Comparison of ENCODE assay signal across 21 mouse cellular contexts in genomic region chr11:56505068-56505467, GRCm38 (mm10).
DNase-seq lines count a peak whose midpoint lies in the region; TF ChIP-seq lines count a peak whose summit lies in the region.
"Had no signal": no experiment of that assay in that cellular context is flagged by ENCODE, and none has a peak within 500 bp of the region (broad histone marks: within the 10 kb centered on the region; RNA-seq: fewer than 3 reads in every experiment).

No protein-coding gene starts in this region.

- H3ac ChIP-seq in myocyte (ENCODE audit: control insufficient read depth, insufficient read length) = no peak overlapping the region

- TF ChIP-seq POLR2A in myocyte (IDR thresholded peaks at IDR 0.05; ENCODE audit: insufficient read length, low read depth) = no peak

- H3K79me2 ChIP-seq in myocyte (ENCODE audit: control insufficient read depth, insufficient read depth) = no peaks in the 10 kb centered on the region

- no peaks in the 10 kb centered on the region for H3K36me3 ChIP-seq in myocyte (ENCODE audit: control insufficient read depth, insufficient read depth)
- H3K36me3 ChIP-seq: embryonic facial prominence, embryonic 13.5 days; heart, embryonic 10.5 days; hindbrain, embryonic 12.5 days had no signal

- no peaks in the 10 kb centered on the region for H3K27me3 ChIP-seq in myocyte (ENCODE audit: control insufficient read depth, insufficient read depth, insufficient read length)
- H3K27me3 ChIP-seq: CH12.LX; embryonic facial prominence, embryonic 13.5 days; forebrain, embryonic 13.5 days; hindbrain, embryonic 12.5 days had no signal

- H3K4me2 ChIP-seq in myocyte (ENCODE audit: low read depth) = no peak overlapping the region
- H3K4me2 ChIP-seq: embryonic facial prominence, embryonic 13.5 days; forebrain, embryonic 13.5 days; hindbrain, embryonic 12.5 days had no signal

- H3K4me3 ChIP-seq in myocyte = no peak overlapping the region
- H3K4me3 ChIP-seq: embryonic facial prominence, embryonic 13.5 days; forebrain, embryonic 13.5 days; gastrocnemius, adult 2 months; heart, embryonic 10.5 days; hindbrain, embryonic 12.5 days had no signal

- peak; percentile 11 to 42 for DNase-seq in adrenal gland, adult (ENCODE audit: inconsistent age in 2 of 2, low spot score in 1 of 2)
- no peak for DNase-seq in adrenal gland, postnatal 4 days (ENCODE audit: low spot score in 2 of 2)
- DNase-seq in 3T3-L1 (ENCODE audit: low read depth, low spot score) = peak; percentile 79
- DNase-seq in adrenal gland, postnatal 14 days = peak; percentile 5
- DNase-seq in kidney, adult 11 months = no peak
- DNase-seq in ovary, postnatal 14 days (ENCODE audit: low spot score) = no peak
- DNase-seq: cerebellum, adult 11 months; cerebellum, adult 8-10 months; cerebellum, postnatal 25 days; forebrain, postnatal 0 days; gastrocnemius, adult 2 months; gastrocnemius, postnatal 25 days; heart, postnatal 10 days; heart, postnatal 4 days; kidney, adult 9 months had no signal

TF ChIP-seq in myocyte, 11 proteins besides CTCF, POLR2A, EP300 and RAD21:
- TF ChIP-seq TCF12 (IDR thresholded peaks at IDR 0.05; ENCODE audit: insufficient read depth, poor library complexity, severe bottlenecking) (no peak), USF1 (IDR thresholded peaks at IDR 0.05; ENCODE audit: low read depth) (peak; percentile 60)
TF ChIP-seq in myocyte: peak in this region for 1.

Comparison
In these comparisons a context has a peak if more than half of its experiments do, and no peak if none do; other contexts are left out.
1. DNase-seq: peak in adrenal gland, adult (2 of 2), 3T3-L1 (single experiment) and adrenal gland, postnatal 14 days (single experiment); none in adrenal gland, postnatal 4 days (0 of 2), kidney, adult 11 months (single experiment) and ovary, postnatal 14 days (single experiment).